Mouse (Mus musculus) forebrain, embryonic 11.5 days (tissue): ENCODE data around the gene Ankle2. TPM values are rescaled to one million over a fixed set of nuclear protein-coding genes. Genes with fewer than 3 reads are reported as not detected.
A peak's percentile ranks its signal among the peaks of the same experiment; 100 is the strongest.

ENCODE experiments used
- ATAC-seq: fragments of 200-750 bp; cut with Nextera tagmentation; replicated peaks from 2 replicates; pipeline ENCODE4 v1.8.0; 2017; ENCODE audit warnings: moderate TSS enrichment; ENCODE audit not compliant: low FRiP score
- DNase-seq: peaks from one replicate; pipeline ENCODE4 v3.0.0-alpha.2; 2017; ENCODE audit warnings: low spot score
- H3K27ac ChIP-seq: fragments of 300-500 bp; sonication (generic); 2 replicates; pipeline ENCODE4 v1.5.1; 2014; ENCODE audit warnings: low read depth, low read length
- H3K27me3 ChIP-seq: fragments of 300-500 bp; sonication (generic); 2 replicates; pipeline ENCODE4 v1.6.1; 2014; ENCODE audit warnings: mild to moderate bottlenecking, low read length, mixed read lengths; ENCODE audit not compliant: control insufficient read depth, insufficient read depth
- H3K36me3 ChIP-seq: fragments of 300-500 bp; sonication (generic); 2 replicates; pipeline ENCODE4 v1.6.1; 2014; ENCODE audit warnings: mild to moderate bottlenecking, low read length, moderate library complexity, mixed read lengths; ENCODE audit not compliant: control insufficient read depth, insufficient read depth
- H3K4me1 ChIP-seq: fragments of 300-500 bp; sonication (generic); replicated peaks from 2 replicates; pipeline ENCODE4 v1.6.1; 2014; ENCODE audit warnings: low read length, mixed read lengths; ENCODE audit not compliant: control insufficient read depth, insufficient read depth
- H3K4me2 ChIP-seq: fragments of 300-500 bp; sonication (generic); 2 replicates; pipeline ENCODE4 v1.6.1; 2014; ENCODE audit warnings: low read depth, mild to moderate bottlenecking, low read length, moderate library complexity, mixed read lengths; ENCODE audit not compliant: severe bottlenecking
- H3K4me3 ChIP-seq: fragments of 300-500 bp; sonication (generic); 2 replicates; pipeline ENCODE4 v1.5.1; 2014; ENCODE audit warnings: low read depth, low read length
- H3K9ac ChIP-seq: fragments of 300-500 bp; sonication (generic); 2 replicates; pipeline ENCODE4 v1.6.1; 2014; ENCODE audit warnings: low read length
- H3K9me3 ChIP-seq: fragments of 300-500 bp; sonication (generic); 2 replicates; pipeline ENCODE4 v1.6.1; 2016; ENCODE audit warnings: low read length, mixed read lengths; ENCODE audit not compliant: control insufficient read depth
- WGBS: fragments of 180-500 bp; shearing (Covaris S2); extraction: QIAGEN DNeasy Blood & Tissue Kit; methylation state at CpG from one replicate; pipeline ENCODE4 v1.1.7; 2014; 5-methylcytosine and 5-hydroxymethylcytosine counted together
- polyA plus RNA-seq: library from polyadenylated mRNA; unstranded; fragments of >200 nt; fragmentation: Nextera tagmentation; extraction: Ambion mirVana; gene quantifications from 2 replicates; pipeline ENCODE4 v1.2.1, GENCODE M21; 2014

Ankle2 gene
- polyA plus RNA-seq, 1 experiment from 2014 or later, result 48.6 TPM

DNA sequence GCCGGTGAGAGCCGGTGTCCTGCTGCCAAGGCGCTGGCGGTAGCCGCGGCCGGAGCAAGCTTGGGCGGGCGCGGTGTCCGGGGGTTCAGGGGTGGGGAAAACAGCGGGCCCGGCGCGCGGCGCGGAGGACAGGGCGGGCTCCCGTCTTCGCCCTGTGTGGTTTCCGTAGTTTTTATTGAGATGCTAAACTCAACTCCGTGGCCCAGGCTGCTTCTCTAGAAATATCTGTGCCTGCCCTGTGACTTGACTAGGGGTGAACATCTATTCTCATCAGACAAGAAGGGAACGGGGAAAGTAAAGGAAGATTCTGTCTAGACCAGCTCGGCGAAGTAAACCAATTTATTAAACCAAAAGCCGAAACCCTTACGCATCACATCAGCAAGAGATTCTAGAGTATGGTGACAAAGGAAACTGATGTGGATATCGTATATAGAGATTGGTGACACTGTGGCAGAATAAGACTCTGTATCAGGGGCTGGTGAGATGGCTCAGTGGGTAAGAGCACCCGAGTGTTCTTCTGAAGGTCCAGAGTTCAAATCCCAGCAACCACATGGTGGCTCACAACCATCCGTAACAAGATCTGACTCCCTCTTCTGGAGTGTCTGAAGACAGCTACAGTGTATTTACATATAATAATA is 55.8 kb downstream of the Ankle2 start:
- peaks cover 9% of the 10 kb centered on the region for H3K27me3 ChIP-seq
- peaks cover 9% of the 10 kb centered on the region; the same call in 1 of the 2 replicates for H3K4me1 ChIP-seq
- H3K27ac ChIP-seq, result peak overlapping the region; percentile 27; the same call in 1 of the 2 replicates
- no peaks in the 10 kb centered on the region; the same call in 1 of the 2 replicates for H3K36me3 ChIP-seq
- 3% methylated on average over 30 of the region's 31 CpGs for WGBS
- peak overlapping the region; percentile 82 for H3K9ac ChIP-seq
- peak overlapping the region; percentile 92 for H3K4me2 ChIP-seq
- H3K4me3 ChIP-seq, result peak overlapping the region; percentile 62
- ATAC-seq (peak; percentile 78; the same call in 1 of the 2 replicates), DNase-seq (no peak)
- H3K9me3 ChIP-seq, result no peaks in the 10 kb centered on the region

DNA sequence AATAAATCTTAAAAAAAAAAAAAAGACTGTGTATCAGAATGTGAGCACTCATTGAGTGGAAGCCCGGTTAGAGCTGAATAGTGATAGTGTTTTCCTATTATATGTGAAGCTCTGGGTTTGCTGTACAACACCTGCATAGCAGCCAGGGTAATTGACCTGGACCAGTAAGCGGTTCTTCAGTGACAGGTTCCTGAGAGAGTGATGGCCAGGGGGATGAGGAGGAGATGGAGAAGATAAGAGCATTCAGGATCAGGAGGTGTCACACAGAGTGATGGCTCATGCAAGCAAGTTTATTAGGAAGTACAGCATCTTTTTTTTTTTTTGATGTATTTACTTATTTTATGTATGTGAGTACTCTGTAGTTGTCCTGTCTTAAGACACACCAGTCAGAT is 56.3 kb downstream of the Ankle2 start:
- peak overlapping the region; percentile 82 for H3K9ac ChIP-seq

GRCm38 (mm10) chr5:110291649-110292048 is 60.8 kb downstream of the Ankle2 start:
- H3K4me1 ChIP-seq, result peaks cover 4% of the 10 kb centered on the region; the same call in 1 of the 2 replicates
- DNase-seq (no peak), ATAC-seq (no peak)
- WGBS, result 92% methylated on average over 1 of the region's 1 CpGs
- no peaks in the 10 kb centered on the region for H3K27me3 ChIP-seq
- peaks cover 13% of the 10 kb centered on the region; the same call in 1 of the 2 replicates for H3K36me3 ChIP-seq
- no peaks in the 10 kb centered on the region for H3K9me3 ChIP-seq
- H3K4me3 ChIP-seq, result no peak overlapping the region
- H3K27ac ChIP-seq, result no peak overlapping the region
- H3K4me2 ChIP-seq, result no peak overlapping the region
- H3K9ac ChIP-seq, result no peak overlapping the region

More for the DNA sequence above, 56.3 kb downstream of the Ankle2 start:
- H3K27me3 ChIP-seq, result peaks cover 9% of the 10 kb centered on the region
- no peak overlapping the region for H3K27ac ChIP-seq
- H3K4me2 ChIP-seq, result peak overlapping the region; percentile 92
- WGBS, result 76% methylated on average over 2 of the region's 2 CpGs
- no peaks in the 10 kb centered on the region for H3K9me3 ChIP-seq
- DNase-seq (no peak), ATAC-seq (no peak)
- H3K4me1 ChIP-seq, result peaks cover 9% of the 10 kb centered on the region; the same call in 1 of the 2 replicates
- peak overlapping the region; percentile 62 for H3K4me3 ChIP-seq
- H3K36me3 ChIP-seq, result no peaks in the 10 kb centered on the region; the same call in 1 of the 2 replicates

- no peak for ATAC-seq
- Histone ChIP-seq H3K27me3 (no peaks in the 10 kb centered on the region), H3K9me3 (no peaks in the 10 kb centered on the region), H3K4me1 (no peaks in the 10 kb centered on the region), H3K36me3 (peaks cover 25% of the 10 kb centered on the region; the same call in 1 of the 2 replicates), H3K4me3 (no peak overlapping the region), H3K9ac (no peak overlapping the region), H3K27ac (no peak overlapping the region), H3K4me2 (no peak overlapping the region)
- WGBS, result 95% methylated on average over 1 of the region's 1 CpGs
- no peak for DNase-seq
Observed at GRCm38 (mm10) chr5:110296637-110297036, 65.8 kb downstream of the Ankle2 start.

- no peak overlapping the region for H3K9ac ChIP-seq
- no peaks in the 10 kb centered on the region for H3K27me3 ChIP-seq
- H3K36me3 ChIP-seq, result peaks cover 23% of the 10 kb centered on the region
- no peak overlapping the region for H3K27ac ChIP-seq
- H3K4me3 ChIP-seq, result no peak overlapping the region
- WGBS, result 91% methylated on average over 2 of the region's 2 CpGs
- no peak overlapping the region for H3K4me2 ChIP-seq
- ATAC-seq, result no peak
- DNase-seq, result no peak
- no peaks in the 10 kb centered on the region for H3K9me3 ChIP-seq
- H3K4me1 ChIP-seq, result no peaks in the 10 kb centered on the region
Observed at GRCm38 (mm10) chr5:110300591-110300990, 69.8 kb downstream of the Ankle2 start.

Other genes with a start within 250 kb of the Ankle2 start
- gene Zfp932, start 234.5 kb upstream of the Ankle2 start, polyA plus RNA-seq, result 28.0 and 28.6 TPM in 2 replicates
- 5.7 and 6.4 TPM in 2 replicates for gene Gm17655, start 158.5 kb upstream of the Ankle2 start, polyA plus RNA-seq
- gene Gm35315, start 136.6 kb upstream of the Ankle2 start, polyA plus RNA-seq, result 1.3 and 2.7 TPM in 2 replicates
- 0.43 and 1.3 TPM in 2 replicates for gene Plcxd1, start 131.0 kb upstream of the Ankle2 start, polyA plus RNA-seq
- gene Gtpbp6, start 122.8 kb upstream of the Ankle2 start, polyA plus RNA-seq, result 24.4 and 28.2 TPM in 2 replicates
- 6.3 and 6.4 TPM in 2 replicates for gene Zfp605, start 120.9 kb upstream of the Ankle2 start, polyA plus RNA-seq
- 64.1 and 69.2 TPM in 2 replicates for gene Chfr, start 95.2 kb upstream of the Ankle2 start, polyA plus RNA-seq
- gene Golga3, start 54.3 kb upstream of the Ankle2 start, polyA plus RNA-seq, result 20.0 and 20.7 TPM in 2 replicates
- gene Pgam5, start 38.9 kb downstream of the Ankle2 start, polyA plus RNA-seq, result 92.4 and 104 TPM in 2 replicates
- 10.7 and 12.2 TPM in 2 replicates for gene Pxmp2, start 55.2 kb downstream of the Ankle2 start, polyA plus RNA-seq
- 49.8 and 50.7 TPM in 2 replicates for gene Pole, start 55.3 kb downstream of the Ankle2 start, polyA plus RNA-seq
- gene P2rx2, start 112.2 kb downstream of the Ankle2 start, polyA plus RNA-seq, result 1.0 and 1.3 TPM in 2 replicates
- gene Lrcol1, start 113.7 kb downstream of the Ankle2 start, polyA plus RNA-seq, result not detected in 2 replicates
- 39.5 and 41.1 TPM in 2 replicates for gene Fbrsl1, start 217.5 kb downstream of the Ankle2 start, polyA plus RNA-seq